Mouse (Mus musculus) kidney, embryonic 16.5 days (tissue): Measurements from ENCODE around the gene Mocs2. TPM values are rescaled to one million over a fixed set of nuclear protein-coding genes. Genes with fewer than 3 reads are reported as not detected.

Experiments
- ATAC-seq: fragments of 200-750 bp; cut with Nextera tagmentation; 2 replicates; pipeline ENCODE4 v1.8.0; 2017; ENCODE audit warnings: moderate TSS enrichment; ENCODE audit not compliant: low FRiP score, low TSS enrichment
- H3K27ac ChIP-seq: fragments of 300-500 bp; sonication (generic); 2 replicates; pipeline ENCODE4 v1.5.1; 2014; ENCODE audit warnings: low read length
- H3K27me3 ChIP-seq: fragments of 300-500 bp; sonication (generic); 2 replicates; pipeline ENCODE4 v1.6.1; 2014; ENCODE audit warnings: low read length, control low read depth, mixed read lengths; ENCODE audit not compliant: insufficient read depth
- H3K36me3 ChIP-seq: fragments of 300-500 bp; sonication (generic); 2 replicates; pipeline ENCODE4 v1.6.1; 2014; ENCODE audit warnings: low read length, control low read depth, mixed read lengths; ENCODE audit not compliant: insufficient read depth
- H3K4me1 ChIP-seq: fragments of 300-500 bp; sonication (generic); 2 replicates; pipeline ENCODE4 v1.6.1; 2014; ENCODE audit warnings: low read length, control low read depth, mixed read lengths; ENCODE audit not compliant: insufficient read depth
- H3K4me2 ChIP-seq: fragments of 300-500 bp; sonication (generic); replicated peaks from 2 replicates; pipeline ENCODE4 v1.6.1; 2014; ENCODE audit warnings: low read depth, low read length
- H3K4me3 ChIP-seq: fragments of 300-500 bp; sonication (generic); 2 replicates; pipeline ENCODE4 v1.5.1; 2014; ENCODE audit warnings: mild to moderate bottlenecking, low read length
- H3K9ac ChIP-seq: fragments of 300-500 bp; sonication (generic); replicated peaks from 2 replicates; pipeline ENCODE4 v1.6.1; 2014; ENCODE audit warnings: low read length
- H3K9me3 ChIP-seq: fragments of 300-500 bp; sonication (generic); 2 replicates; pipeline ENCODE4 v1.6.1; 2016; ENCODE audit warnings: low read length, control low read depth
- WGBS: fragments of 180-500 bp; shearing (Covaris S2); extraction: QIAGEN DNeasy Blood & Tissue Kit; methylation state at CpG from one replicate; pipeline ENCODE4 v1.1.7; 2014; 5-methylcytosine and 5-hydroxymethylcytosine counted together
- polyA plus RNA-seq: library from polyadenylated mRNA; unstranded; fragments of >200 nt; fragmentation: Nextera tagmentation; extraction: Ambion mirVana; gene quantifications from 2 replicates; pipeline ENCODE4 v1.2.1, GENCODE M21; 2015

Gene Mocs2
- 80.9 and 86.7 TPM in 2 replicates for polyA plus RNA-seq

GRCm38 (mm10) chr13:114817751-114818360 is at the start of gene Mocs2:
Mocs2 (plus strand) TSS chr13:114818236.
- under 1% methylated on average over 39 of the region's 39 CpGs for WGBS
- peaks cover 8% of the 10 kb centered on the region; the same call in 1 of the 2 replicates for H3K36me3 ChIP-seq
- H3K4me3 ChIP-seq, result peak within 1 kb of the TSS; percentile 89
- no peaks in the 10 kb centered on the region for H3K9me3 ChIP-seq
- peak; percentile 99 for ATAC-seq
- 0 out of 2 replicates have a peak within 1 kb of the TSS, but pooled peaks have one; percentile 43 for H3K27ac ChIP-seq
- H3K4me1 ChIP-seq, result peaks cover 9% of the 10 kb centered on the region
- peak within 1 kb of the TSS; percentile 75 for H3K9ac ChIP-seq
- peak within 1 kb of the TSS; percentile 87 for H3K4me2 ChIP-seq
- H3K27me3 ChIP-seq, result no peaks in the 10 kb centered on the region

GRCm38 (mm10) chr13:114791511-114791910 is 26.5 kb upstream of the Mocs2 start:
- ATAC-seq, result no peak
- Histone ChIP-seq H3K4me3 (no peak overlapping the region), H3K36me3 (no peaks in the 10 kb centered on the region), H3K9ac (no peak overlapping the region), H3K27ac (no peak overlapping the region), H3K4me2 (no peak overlapping the region), H3K9me3 (no peaks in the 10 kb centered on the region), H3K4me1 (no peaks in the 10 kb centered on the region), H3K27me3 (no peaks in the 10 kb centered on the region)
- 75% methylated on average over 1 of the region's 1 CpGs for WGBS

- H3K9me3 ChIP-seq, result peaks cover 3% of the 10 kb centered on the region; the same call in 1 of the 2 replicates
- H3K27me3 ChIP-seq, result no peaks in the 10 kb centered on the region
- H3K4me1 ChIP-seq, result no peaks in the 10 kb centered on the region
- H3K36me3 ChIP-seq, result no peaks in the 10 kb centered on the region
- no peak overlapping the region for H3K27ac ChIP-seq
- 47% methylated on average over 6 of the region's 6 CpGs for WGBS
- H3K9ac ChIP-seq, result no peak overlapping the region
- H3K4me3 ChIP-seq, result no peak overlapping the region
- H3K4me2 ChIP-seq, result no peak overlapping the region
- ATAC-seq, result 0 out of 2 replicates have a peak, but pooled peaks have one; percentile 9
Measured at GRCm38 (mm10) chr13:114793250-114794030, 24.6 kb upstream of the Mocs2 start.

GRCm38 (mm10) chr13:114801857-114802256 is 16.2 kb upstream of the Mocs2 start:
- Histone ChIP-seq H3K27me3 (no peaks in the 10 kb centered on the region), H3K9me3 (peaks cover 3% of the 10 kb centered on the region; the same call in 1 of the 2 replicates), H3K4me1 (no peaks in the 10 kb centered on the region), H3K27ac (no peak overlapping the region), H3K36me3 (no peaks in the 10 kb centered on the region), H3K4me2 (no peak overlapping the region), H3K9ac (no peak overlapping the region), H3K4me3 (no peak overlapping the region)
- WGBS, result 81% methylated on average over 3 of the region's 3 CpGs
- no peak for ATAC-seq

- ATAC-seq, result no peak
- Histone ChIP-seq H3K27ac (no peak overlapping the region), H3K4me3 (no peak overlapping the region), H3K4me1 (no peaks in the 10 kb centered on the region), H3K9me3 (no peaks in the 10 kb centered on the region), H3K4me2 (no peak overlapping the region), H3K27me3 (no peaks in the 10 kb centered on the region), H3K36me3 (no peaks in the 10 kb centered on the region), H3K9ac (no peak overlapping the region)
- WGBS, result 84% methylated on average over 2 of the region's 2 CpGs
Measured at GRCm38 (mm10) chr13:114802971-114803370, 15.1 kb upstream of the Mocs2 start.

GRCm38 (mm10) chr13:114809624-114810210 is 8.3 kb upstream of the Mocs2 start:
- no peak for ATAC-seq
- no peak overlapping the region for H3K4me3 ChIP-seq
- no peaks in the 10 kb centered on the region for H3K27me3 ChIP-seq
- H3K9me3 ChIP-seq, result no peaks in the 10 kb centered on the region
- no peak overlapping the region for H3K9ac ChIP-seq
- H3K4me2 ChIP-seq, result no peak overlapping the region
- no peaks in the 10 kb centered on the region for H3K4me1 ChIP-seq
- no peaks in the 10 kb centered on the region for H3K36me3 ChIP-seq
- H3K27ac ChIP-seq, result no peak overlapping the region
- 85% methylated on average over 5 of the region's 5 CpGs for WGBS

- Histone ChIP-seq H3K4me2 (peak overlapping the region; percentile 87), H3K9ac (peak overlapping the region; percentile 75), H3K27me3 (no peaks in the 10 kb centered on the region), H3K36me3 (peaks cover 13% of the 10 kb centered on the region), H3K4me1 (peaks cover 9% of the 10 kb centered on the region), H3K9me3 (no peaks in the 10 kb centered on the region), H3K27ac (0 out of 2 replicates have a peak overlapping the region, but pooled peaks have one; percentile 43), H3K4me3 (peak overlapping the region; percentile 89)
- ATAC-seq, result peak; percentile 71; the same call in 1 of the 2 replicates
- 15% methylated on average over 9 of the region's 9 CpGs for WGBS
Measured at GRCm38 (mm10) chr13:114818513-114818912, 477 bp downstream of the Mocs2 start.

GRCm38 (mm10) chr13:114822871-114823270 is 4.8 kb downstream of the Mocs2 start:
- H3K4me3 ChIP-seq, result no peak overlapping the region
- peaks cover 33% of the 10 kb centered on the region for H3K36me3 ChIP-seq
- H3K9ac ChIP-seq, result no peak overlapping the region
- 97% methylated on average over 2 of the region's 2 CpGs for WGBS
- peaks cover 9% of the 10 kb centered on the region for H3K4me1 ChIP-seq
- no peak overlapping the region for H3K4me2 ChIP-seq
- ATAC-seq, result no peak
- no peaks in the 10 kb centered on the region for H3K9me3 ChIP-seq
- H3K27ac ChIP-seq, result no peak overlapping the region
- H3K27me3 ChIP-seq, result no peaks in the 10 kb centered on the region

GRCm38 (mm10) chr13:114825377-114825855 is 7.4 kb downstream of the Mocs2 start:
- Histone ChIP-seq H3K9ac (no peak overlapping the region), H3K9me3 (no peaks in the 10 kb centered on the region), H3K27me3 (no peaks in the 10 kb centered on the region), H3K27ac (no peak overlapping the region), H3K4me2 (no peak overlapping the region), H3K4me1 (no peaks in the 10 kb centered on the region), H3K4me3 (no peak overlapping the region), H3K36me3 (peaks cover 40% of the 10 kb centered on the region)
- no peak for ATAC-seq
- 94% methylated on average over 6 of the region's 6 CpGs for WGBS
